10 mouse cellular contexts compared by ENCODE assay signal in the genomic region with DNA sequence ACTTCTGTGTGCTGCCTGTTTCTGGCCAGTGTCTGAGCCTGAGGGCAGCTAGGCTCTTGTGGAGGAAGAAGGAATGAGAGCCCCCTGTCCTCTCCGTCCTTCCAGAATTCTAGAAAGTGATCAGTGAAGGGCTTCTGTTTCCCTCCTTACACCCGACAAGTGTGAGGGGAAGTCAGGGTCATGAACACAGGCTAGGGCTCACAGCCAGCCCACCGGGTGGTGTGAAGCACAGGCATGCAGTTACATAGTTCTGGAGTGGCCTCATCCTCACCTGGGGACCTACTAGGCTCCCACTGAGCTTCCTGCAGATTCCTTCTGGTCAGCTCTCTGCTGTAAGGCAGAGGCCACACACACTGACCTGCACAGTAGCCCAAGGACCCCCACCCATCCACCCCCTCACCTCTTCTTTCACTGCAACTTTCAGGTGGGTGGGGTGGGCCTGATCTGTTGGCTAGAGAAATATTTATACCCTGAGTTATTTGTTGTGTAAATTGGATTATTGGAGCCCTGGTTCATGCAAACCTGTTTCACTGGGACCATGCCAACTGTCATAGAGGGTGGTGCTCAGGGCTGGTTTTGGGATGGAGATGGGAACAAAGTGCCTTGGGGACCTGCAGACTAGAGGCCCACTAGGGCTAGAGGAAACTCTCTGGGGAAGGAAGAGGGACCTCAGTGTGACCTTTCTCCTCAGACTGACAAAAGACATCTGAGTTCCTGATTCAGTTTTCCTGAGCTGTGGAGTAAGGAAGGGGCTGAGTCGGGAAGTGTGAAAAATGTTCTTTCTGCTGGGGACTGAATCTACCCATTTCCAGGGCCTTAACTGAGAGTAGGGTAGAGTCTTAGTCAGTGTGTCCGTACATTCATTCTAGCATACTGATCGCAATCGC. TPM values are rescaled to one million over a fixed set of nuclear protein-coding genes. Genes with fewer than 3 reads are reported as not detected.
DNase-seq lines count a peak whose midpoint lies in the region; ATAC-seq and TF ChIP-seq lines count a peak whose summit lies in the region.
"Had no signal": no experiment of that assay in that cellular context is flagged by ENCODE, and none has a peak within 500 bp of the region (broad histone marks: within the 10 kb centered on the region; RNA-seq: fewer than 3 reads in every experiment).

No protein-coding gene starts in this region.

- 59% methylated on average over 7 of the region's 7 CpGs for WGBS in spleen, adult 2 months
- 54% methylated on average over 7 of the region's 7 CpGs for WGBS in kidney, postnatal 0 days
- 46% methylated on average over 7 of the region's 7 CpGs for WGBS in stomach, postnatal 0 days

- intact Hi-C loops in heart, postnatal 14 days (cut with DNase I) = no loop called here

- H3K4me2 ChIP-seq in kidney, postnatal 0 days (ENCODE audit: low read length) = no peak overlapping the region
- H3K4me2 ChIP-seq in stomach, postnatal 0 days (replicated peaks; ENCODE audit: low read depth) = no peak overlapping the region

- DNase-seq in heart, adult 11 months = peak; percentile 93
- no peak for DNase-seq in heart, postnatal 14 days
- no peak for DNase-seq in spleen, adult 2 months (ENCODE audit: low read depth in 1 of 2, low spot score in 2 of 2)
- no peak for DNase-seq in spleen, postnatal 10 days (ENCODE audit: low spot score in 2 of 2)
- no peak for DNase-seq in kidney, postnatal 0 days (ENCODE audit: low spot score)
- no peak for DNase-seq in stomach, postnatal 0 days (ENCODE audit: low spot score)
- DNase-seq in testis, postnatal 10 days (ENCODE audit: low spot score) = no peak
- no peak for DNase-seq in layer of hippocampus, adult 9-11 months
- DNase-seq: right cerebral cortex, postnatal 14 days had no signal

- no peak overlapping the region; the same call in 1 of the 2 replicates for H3K9ac ChIP-seq in kidney, postnatal 0 days (ENCODE audit: low read depth, low read length)
- 0 out of 2 replicates have a peak overlapping the region, but pooled peaks have one; percentile 41 for H3K9ac ChIP-seq in stomach, postnatal 0 days (ENCODE audit: low read length)
- H3K9ac ChIP-seq: liver, embryonic 14.5 days had no signal

- peaks cover 31% of the 10 kb centered on the region; the same call in 1 of the 2 replicates for H3K4me1 ChIP-seq in spleen, adult 2 months (ENCODE audit: control insufficient read depth, insufficient read depth, insufficient read length)
- H3K4me1 ChIP-seq in kidney, postnatal 0 days (replicated peaks; ENCODE audit: insufficient read depth, low read length) = peaks cover 84% of the 10 kb centered on the region
- H3K4me1 ChIP-seq in stomach, postnatal 0 days (replicated peaks; ENCODE audit: control insufficient read depth, insufficient read depth) = peaks cover 46% of the 10 kb centered on the region

- TF ChIP-seq CTCF in spleen, adult 2 months (IDR thresholded peaks at IDR 0.05; ENCODE audit: extremely low read depth, insufficient read depth, insufficient read length, insufficient replicate concordance) = no peak
- no peak for TF ChIP-seq CTCF in kidney, postnatal 0 days (IDR thresholded peaks at IDR 0.05; ENCODE audit: low read depth)
- TF ChIP-seq CTCF in stomach, postnatal 0 days (IDR thresholded peaks at IDR 0.05; ENCODE audit: low read depth) = no peak

- H3K27ac ChIP-seq in spleen, adult 2 months (ENCODE audit: insufficient read depth, low read length) = peak overlapping the region; percentile 21; the same call in 1 of the 2 replicates
- H3K27ac ChIP-seq in kidney, postnatal 0 days = peak overlapping the region; percentile 77
- H3K27ac ChIP-seq in stomach, postnatal 0 days (replicated peaks) = peak overlapping the region; percentile 77
- H3K27ac ChIP-seq: liver, embryonic 14.5 days had no signal

- H3K27me3 ChIP-seq in spleen, adult 2 months (ENCODE audit: control insufficient read depth, insufficient read depth, low read length) = no peaks in the 10 kb centered on the region
- no peaks in the 10 kb centered on the region for H3K27me3 ChIP-seq in kidney, postnatal 0 days (ENCODE audit: insufficient read depth, low read length)
- no peaks in the 10 kb centered on the region for H3K27me3 ChIP-seq in stomach, postnatal 0 days (ENCODE audit: control insufficient read depth, insufficient read depth, low read length)

- no peak for TF ChIP-seq POLR2A in spleen, adult 2 months (IDR thresholded peaks at IDR 0.05; ENCODE audit: low read depth, low read length)

- TF ChIP-seq EP300 in stomach, postnatal 0 days (optimal IDR thresholded peaks at IDR 0.05) = no peak

- H3K36me3 ChIP-seq in spleen, adult 2 months (ENCODE audit: control insufficient read depth, insufficient read depth, low read length) = peaks cover 13% of the 10 kb centered on the region
- H3K36me3 ChIP-seq in kidney, postnatal 0 days (ENCODE audit: insufficient read depth, low read length) = peaks cover 12% of the 10 kb centered on the region
- peaks cover 6% of the 10 kb centered on the region; the same call in 1 of the 2 replicates for H3K36me3 ChIP-seq in stomach, postnatal 0 days (ENCODE audit: control insufficient read depth, insufficient read depth, low read length)

- no peak overlapping the region for H3K4me3 ChIP-seq in spleen, adult 2 months (ENCODE audit: extremely low read depth, insufficient read depth, insufficient read length)
- H3K4me3 ChIP-seq in kidney, postnatal 0 days (replicated peaks; ENCODE audit: low read depth, low read length) = no peak overlapping the region
- H3K4me3 ChIP-seq in stomach, postnatal 0 days (ENCODE audit: low read depth, low read length) = no peak overlapping the region

- ATAC-seq in kidney, postnatal 0 days (replicated peaks; ENCODE audit: low FRiP score, low read depth) = no peak
- no peak for ATAC-seq in stomach, postnatal 0 days (ENCODE audit: low FRiP score, low TSS enrichment)

- no peaks in the 10 kb centered on the region for H3K9me3 ChIP-seq in kidney, postnatal 0 days (replicated peaks; ENCODE audit: low read length)
- no peaks in the 10 kb centered on the region for H3K9me3 ChIP-seq in stomach, postnatal 0 days (ENCODE audit: control insufficient read depth, low read length)

RNA-seq across cellular contexts. Expression of a gene that starts 10.7 kb away (rescaled TPM):
- total RNA-seq in heart, postnatal 14 days (2021) = 10 to 100 TPM; 47.8 to 49.6 TPM
- polyA plus RNA-seq in spleen, adult 2 months (2012; rRNA removed) = 69.4 and 75.2 TPM in 2 replicates
- polyA plus RNA-seq in kidney, postnatal 0 days (2015; fragmentation: Nextera tagmentation; extraction: Ambion mirVana) = 87.7 and 96.4 TPM in 2 replicates
- 84.0 and 90.1 TPM in 2 replicates for polyA plus RNA-seq in stomach, postnatal 0 days (2015; fragmentation: Nextera tagmentation; extraction: Ambion mirVana)

RNA-seq across cellular contexts. Expression of a gene that starts 27.2 kb away (rescaled TPM):
- total RNA-seq in heart, postnatal 14 days (2021) = 100 to 1,000 TPM; 503 to 533 TPM
- 96.9 and 98.1 TPM in 2 replicates for polyA plus RNA-seq in spleen, adult 2 months (2012; rRNA removed)
- 716 and 863 TPM in 2 replicates for polyA plus RNA-seq in kidney, postnatal 0 days (2015; fragmentation: Nextera tagmentation; extraction: Ambion mirVana)
- 585 and 586 TPM in 2 replicates for polyA plus RNA-seq in stomach, postnatal 0 days (2015; fragmentation: Nextera tagmentation; extraction: Ambion mirVana)

RNA-seq across cellular contexts. Expression of a gene that starts 31.1 kb away (rescaled TPM):
- 1 to 10 TPM in 1 of 2 experiments, under 1 TPM in 1; 0.95 to 1.1 TPM for total RNA-seq in heart, postnatal 14 days (2021)
- 1.8 and 3.1 TPM in 2 replicates for polyA plus RNA-seq in spleen, adult 2 months (2012; rRNA removed)
- polyA plus RNA-seq in kidney, postnatal 0 days (2015; fragmentation: Nextera tagmentation; extraction: Ambion mirVana) = 5.1 and 5.6 TPM in 2 replicates
- polyA plus RNA-seq in stomach, postnatal 0 days (2015; fragmentation: Nextera tagmentation; extraction: Ambion mirVana) = 1.1 and 1.9 TPM in 2 replicates

RNA-seq across cellular contexts. Expression of a gene that starts 33.8 kb away (rescaled TPM):
- under 1 TPM in 1 of 2 experiments, not detected in 1; 0.65 TPM for total RNA-seq in heart, postnatal 14 days (2021)
- not detected in 2 replicates for polyA plus RNA-seq in spleen, adult 2 months (2012; rRNA removed)
- polyA plus RNA-seq in kidney, postnatal 0 days (2015; fragmentation: Nextera tagmentation; extraction: Ambion mirVana) = not detected in 2 replicates
- not detected in 2 replicates for polyA plus RNA-seq in stomach, postnatal 0 days (2015; fragmentation: Nextera tagmentation; extraction: Ambion mirVana)

RNA-seq across cellular contexts. Expression of a gene that starts 43.1 kb away (rescaled TPM):
- 10 to 100 TPM in 1 of 2 experiments, 1 to 10 TPM in 1; 8.9 to 10.6 TPM for total RNA-seq in heart, postnatal 14 days (2021)
- 6.7 TPM in 2 replicates for polyA plus RNA-seq in spleen, adult 2 months (2012; rRNA removed)
- 13.9 and 14.8 TPM in 2 replicates for polyA plus RNA-seq in kidney, postnatal 0 days (2015; fragmentation: Nextera tagmentation; extraction: Ambion mirVana)
- polyA plus RNA-seq in stomach, postnatal 0 days (2015; fragmentation: Nextera tagmentation; extraction: Ambion mirVana) = 9.0 TPM in 2 replicates

Comparison
In these comparisons a context has a peak if more than half of its experiments do, and no peak if none do; other contexts are left out.
1. H3K27ac ChIP-seq: peak in every context shown above with its lines; median percentile 77 in kidney, postnatal 0 days; 77 in stomach, postnatal 0 days; 21 in spleen, adult 2 months.